Mouse (Mus musculus): ENCODE measurements around the gene Ncaph2. TPM values are rescaled to one million over a fixed set of nuclear protein-coding genes. Genes with fewer than 3 reads are reported as not detected.
A peak's percentile ranks its signal among the peaks of the same experiment; 100 is the strongest.

Ncaph2 gene
- polyA plus RNA-seq, 1 experiment from 2014 or later, result 113 TPM

DNA sequence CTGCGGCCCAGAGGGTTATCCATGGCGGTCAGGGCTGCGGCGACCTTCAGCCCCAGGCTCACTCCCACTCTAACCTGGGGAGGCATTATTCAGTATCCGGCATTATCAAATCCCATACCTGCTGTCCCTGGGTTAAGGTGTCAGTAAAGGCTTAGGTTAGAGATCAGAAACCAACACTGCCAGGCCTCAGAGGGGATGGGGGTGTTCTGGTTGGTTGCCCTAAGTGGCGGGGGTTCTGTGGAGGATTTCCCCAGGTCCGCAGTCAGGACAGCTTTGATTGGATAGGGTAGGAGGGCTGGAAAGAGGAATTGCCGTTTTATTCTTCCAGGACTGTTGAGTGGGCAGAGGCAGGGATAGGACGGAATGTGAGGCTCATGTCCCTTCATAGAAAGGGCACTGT, 18.8 kb downstream of the Ncaph2 start:
- Histone ChIP-seq H3K4me1 (replicated peaks) (peaks cover 33% of the 10 kb centered on the region), H3K27me3 (peaks cover 35% of the 10 kb centered on the region), H3K36me3 (peaks cover 29% of the 10 kb centered on the region), H3K4me3 (peak overlapping the region; percentile 92), H3K9me3 (no peaks in the 10 kb centered on the region), H3K27ac (replicated peaks) (peak overlapping the region; percentile 97), H3K9ac (peak overlapping the region; percentile 89), H3K4me2 (peak overlapping the region; percentile 91)
- ATAC-seq (ENCODE audit: low FRiP score, low read depth), result 0 out of 2 replicates have a peak, but pooled peaks have one; percentile 6
- 52% methylated on average over 9 of the region's 9 CpGs for WGBS

DNA sequence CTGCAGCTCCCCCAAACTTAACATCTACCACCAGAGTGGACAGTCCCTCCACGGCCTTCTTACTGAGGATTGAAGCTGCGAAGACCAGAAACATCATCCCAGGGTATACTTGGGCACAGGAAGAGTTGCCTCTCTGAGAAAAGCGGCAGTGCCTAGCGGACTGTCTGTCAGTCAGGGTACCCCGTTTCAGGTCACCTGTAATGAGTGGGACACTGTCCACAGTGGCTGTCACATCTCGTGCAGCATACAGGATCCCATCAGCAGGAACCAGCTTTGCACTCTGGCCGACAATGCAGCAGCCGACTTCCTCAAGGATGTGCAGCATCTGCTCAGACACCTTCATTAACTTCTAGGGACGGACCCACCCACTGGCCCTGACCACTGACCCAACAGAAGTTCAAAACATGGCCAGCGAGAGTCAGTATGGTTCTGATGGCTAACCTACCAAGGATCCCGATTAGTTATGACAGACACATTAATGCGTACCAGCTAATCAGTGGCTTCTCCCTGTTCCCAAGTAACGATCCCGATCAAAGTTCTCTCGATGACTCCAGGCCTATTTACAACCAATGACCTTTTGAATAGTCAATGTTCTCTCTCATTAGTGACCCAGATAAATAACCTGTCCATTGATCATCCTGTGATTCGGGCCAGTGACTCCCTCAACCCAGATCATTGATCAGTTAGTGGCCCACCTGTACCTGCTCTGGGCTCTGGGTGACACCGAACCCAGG, 19.4 kb downstream of the Ncaph2 start:
- peaks cover 39% of the 10 kb centered on the region for H3K27me3 ChIP-seq
- H3K4me2 ChIP-seq, result peak overlapping the region; percentile 91; the same call in 1 of the 2 replicates
- H3K4me3 ChIP-seq, result peak overlapping the region; percentile 92; the same call in 1 of the 2 replicates
- no peak for ATAC-seq (ENCODE audit: low FRiP score, low read depth)
- H3K9me3 ChIP-seq, result no peaks in the 10 kb centered on the region
- no peak overlapping the region for H3K9ac ChIP-seq
- WGBS, result 93% methylated on average over 17 of the region's 17 CpGs
- H3K4me1 ChIP-seq (replicated peaks), result peaks cover 36% of the 10 kb centered on the region
- H3K36me3 ChIP-seq, result peaks cover 23% of the 10 kb centered on the region
- H3K27ac ChIP-seq (replicated peaks), result no peak overlapping the region

DNA sequence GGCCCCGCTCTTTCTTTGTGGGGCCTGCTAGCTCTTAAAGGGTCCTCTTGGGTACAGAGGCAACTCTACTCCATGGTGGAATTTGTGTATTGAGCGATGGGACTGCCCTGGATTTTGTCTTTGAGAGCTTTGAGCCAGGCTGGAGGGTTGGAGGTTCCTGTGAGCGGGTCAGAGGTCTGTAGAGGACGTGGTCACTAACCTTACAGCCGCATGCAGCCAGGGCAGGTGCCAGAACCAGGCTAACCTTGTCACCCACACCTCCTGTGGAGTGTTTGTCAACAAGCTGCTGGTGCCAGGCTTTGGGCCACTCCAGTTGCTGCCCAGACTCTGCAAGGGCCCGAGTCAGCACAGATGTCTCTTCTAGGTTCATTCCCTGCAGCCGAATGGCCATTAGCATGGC, 20.5 kb downstream of the Ncaph2 start:
- H3K4me2 ChIP-seq, result no peak overlapping the region
- H3K27me3 ChIP-seq, result peaks cover 49% of the 10 kb centered on the region
- H3K4me1 ChIP-seq (replicated peaks), result peaks cover 36% of the 10 kb centered on the region
- 82% methylated on average over 7 of the region's 7 CpGs for WGBS
- no peak overlapping the region for H3K27ac ChIP-seq (replicated peaks)
- ATAC-seq (ENCODE audit: low FRiP score, low read depth), result no peak
- H3K36me3 ChIP-seq, result peaks cover 12% of the 10 kb centered on the region
- H3K9ac ChIP-seq, result no peak overlapping the region
- H3K4me3 ChIP-seq, result no peak overlapping the region
- H3K9me3 ChIP-seq, result no peaks in the 10 kb centered on the region

DNA sequence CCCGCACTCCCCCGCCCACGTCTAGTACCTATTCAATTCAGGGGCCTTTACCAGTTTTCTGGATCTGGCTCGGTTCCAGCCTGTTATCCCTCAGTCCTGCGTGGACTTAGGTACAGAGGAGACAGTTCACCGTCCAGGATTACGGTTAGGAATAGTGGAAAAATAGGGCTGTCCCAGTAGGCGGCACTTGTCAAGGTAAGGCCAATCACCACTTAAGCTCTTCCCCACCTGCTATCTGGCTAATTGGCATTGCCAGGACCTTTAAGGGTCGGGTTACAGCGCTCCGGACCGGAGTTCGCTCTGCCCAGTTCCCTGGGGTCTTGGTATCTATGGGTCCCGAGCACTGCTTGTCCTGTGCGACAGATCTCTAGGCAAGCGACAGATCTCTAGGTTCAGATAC, 21.4 kb downstream of the Ncaph2 start, which contains the start of gene Tymp:
TSS of gene Tymp (minus strand) at position 83 of the 400 bp plus-strand sequence.
- Histone ChIP-seq H3K27ac (replicated peaks) (no peak within 1 kb of the TSS), H3K36me3 (peaks cover 3% of the 10 kb centered on the region), H3K4me3 (0 out of 2 replicates have a peak within 1 kb of the TSS, but pooled peaks have one; percentile 6), H3K4me2 (peak within 1 kb of the TSS; percentile 17; the same call in 1 of the 2 replicates), H3K9me3 (no peaks in the 10 kb centered on the region), H3K27me3 (peaks cover 52% of the 10 kb centered on the region), H3K4me1 (replicated peaks) (peaks cover 36% of the 10 kb centered on the region), H3K9ac (no peak within 1 kb of the TSS)
- ATAC-seq (ENCODE audit: low FRiP score, low read depth), result no peak
- WGBS, result 23% methylated on average over 16 of the region's 16 CpGs

DNA sequence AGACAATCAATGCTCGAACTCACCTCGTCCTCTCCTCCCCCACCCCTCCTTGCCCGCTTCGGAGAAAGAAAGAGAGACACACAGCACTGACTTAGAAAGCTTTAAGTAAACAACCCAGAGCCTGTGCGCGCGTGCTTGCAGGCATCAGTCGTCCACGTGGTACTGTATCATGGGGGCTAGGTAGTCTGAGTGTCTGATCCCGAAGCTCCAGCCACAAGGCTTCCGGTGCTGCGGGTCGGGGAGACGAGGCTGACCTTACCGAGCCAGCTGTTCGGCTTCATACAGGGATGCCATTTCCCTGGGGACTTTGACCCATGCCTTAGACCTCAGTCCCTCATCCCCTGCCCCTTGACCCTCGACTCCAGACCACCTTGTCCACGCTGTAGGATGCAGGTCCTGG, 21.8 kb downstream of the Ncaph2 start:
- 13% methylated on average over 18 of the region's 18 CpGs for WGBS
- Histone ChIP-seq H3K9me3 (no peaks in the 10 kb centered on the region), H3K27me3 (peaks cover 52% of the 10 kb centered on the region), H3K4me3 (0 out of 2 replicates have a peak overlapping the region, but pooled peaks have one; percentile 6), H3K4me1 (replicated peaks) (peaks cover 33% of the 10 kb centered on the region), H3K4me2 (peak overlapping the region; percentile 17; the same call in 1 of the 2 replicates), H3K36me3 (no peaks in the 10 kb centered on the region), H3K27ac (replicated peaks) (no peak overlapping the region), H3K9ac (no peak overlapping the region)
- ATAC-seq (ENCODE audit: low FRiP score, low read depth), result no peak

DNA sequence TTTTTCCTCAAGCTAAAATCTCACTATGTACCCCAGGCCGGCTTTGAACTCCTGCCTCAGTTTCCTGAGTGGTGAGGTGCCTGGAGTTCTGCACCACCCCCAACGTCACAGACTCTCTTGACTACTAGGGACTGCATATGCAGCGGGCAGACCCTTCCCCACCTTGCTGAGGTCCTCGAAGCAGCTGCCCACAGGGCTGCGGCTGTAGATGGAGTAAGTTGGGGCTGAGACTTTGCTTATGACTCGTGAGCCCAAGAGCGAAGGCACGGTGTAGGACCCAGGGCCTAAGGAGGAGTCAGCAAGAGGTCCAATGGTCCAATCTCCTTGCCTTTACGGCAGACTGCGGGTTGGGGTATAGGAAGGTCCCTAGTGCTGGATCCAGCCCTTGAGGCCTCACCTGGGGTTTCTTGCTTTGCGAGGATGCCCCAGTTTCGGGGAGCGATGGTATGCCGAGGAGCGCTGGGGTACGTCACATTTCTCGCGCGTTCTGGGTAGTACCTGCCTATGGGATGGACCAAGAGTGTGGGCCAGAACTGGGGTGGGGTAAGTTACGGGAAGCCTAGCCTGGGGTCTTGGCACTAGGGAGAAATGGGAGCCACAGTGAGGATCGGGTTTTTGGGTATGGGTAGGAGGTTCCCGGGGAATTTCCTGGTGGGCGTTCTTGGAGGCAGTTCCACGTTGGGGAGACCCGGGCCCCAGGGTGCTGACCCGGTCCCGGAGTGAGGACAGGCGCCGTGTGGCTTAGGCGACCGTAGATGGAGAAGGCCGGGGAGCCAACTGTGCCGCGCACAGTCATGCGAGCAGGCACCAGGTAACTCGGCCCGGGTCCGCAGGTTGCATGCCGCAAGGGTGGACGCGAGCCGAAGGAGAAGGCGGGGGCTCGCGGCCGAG, 22.7 kb downstream of the Ncaph2 start:
- no peak for ATAC-seq (ENCODE audit: low FRiP score, low read depth)
- WGBS, result 11% methylated on average over 46 of the region's 46 CpGs
- no peaks in the 10 kb centered on the region for H3K36me3 ChIP-seq
- H3K27me3 ChIP-seq, result peaks cover 52% of the 10 kb centered on the region
- H3K27ac ChIP-seq (replicated peaks), result no peak overlapping the region
- H3K9ac ChIP-seq, result peak overlapping the region; percentile 32
- peak overlapping the region; percentile 39 for H3K4me3 ChIP-seq
- H3K4me1 ChIP-seq (replicated peaks), result peaks cover 25% of the 10 kb centered on the region
- no peaks in the 10 kb centered on the region for H3K9me3 ChIP-seq
- peak overlapping the region; percentile 60 for H3K4me2 ChIP-seq

DNA sequence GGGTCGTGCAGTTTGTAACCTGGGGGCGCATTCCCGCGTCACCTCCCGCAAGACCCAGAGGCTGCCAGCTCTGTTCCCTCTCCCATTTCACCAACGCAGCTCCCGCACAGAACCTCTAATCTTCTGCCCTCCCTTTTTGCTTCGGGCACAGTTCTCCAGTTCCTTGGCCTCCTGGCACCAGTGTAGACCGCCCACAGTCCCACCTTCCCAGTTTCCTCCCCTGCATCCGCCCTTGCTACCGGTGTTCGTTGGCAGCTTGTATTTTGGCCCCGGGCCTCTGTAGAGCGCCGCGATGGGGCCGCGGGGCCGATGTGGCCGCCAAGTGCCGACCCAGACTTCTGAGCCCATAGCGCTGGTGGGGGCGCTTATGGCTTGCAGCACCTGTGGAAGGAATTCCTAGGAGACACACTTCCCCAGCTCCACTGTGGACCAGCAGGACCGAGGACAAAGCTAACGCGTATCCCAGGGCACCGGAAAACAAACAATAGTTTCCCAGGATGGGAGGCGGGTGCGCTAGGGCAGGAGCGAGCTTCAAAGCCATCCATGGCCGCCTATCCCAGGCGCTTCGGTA, 23.4 kb downstream of the Ncaph2 start, which contains the start of gene Odf3b:
TSS of gene Odf3b (minus strand) at position 452 of the 571 bp plus-strand sequence.
- WGBS, result under 1% methylated on average over 33 of the region's 33 CpGs
- no peak within 1 kb of the TSS for H3K27ac ChIP-seq (replicated peaks)
- no peak for ATAC-seq (ENCODE audit: low FRiP score, low read depth)
- H3K36me3 ChIP-seq, result no peaks in the 10 kb centered on the region
- H3K4me2 ChIP-seq, result peak within 1 kb of the TSS; percentile 60
- H3K4me3 ChIP-seq, result peak within 1 kb of the TSS; percentile 39
- peaks cover 52% of the 10 kb centered on the region for H3K27me3 ChIP-seq
- no peaks in the 10 kb centered on the region for H3K9me3 ChIP-seq
- peak within 1 kb of the TSS; percentile 32 for H3K9ac ChIP-seq
- peaks cover 23% of the 10 kb centered on the region for H3K4me1 ChIP-seq (replicated peaks)

DNA sequence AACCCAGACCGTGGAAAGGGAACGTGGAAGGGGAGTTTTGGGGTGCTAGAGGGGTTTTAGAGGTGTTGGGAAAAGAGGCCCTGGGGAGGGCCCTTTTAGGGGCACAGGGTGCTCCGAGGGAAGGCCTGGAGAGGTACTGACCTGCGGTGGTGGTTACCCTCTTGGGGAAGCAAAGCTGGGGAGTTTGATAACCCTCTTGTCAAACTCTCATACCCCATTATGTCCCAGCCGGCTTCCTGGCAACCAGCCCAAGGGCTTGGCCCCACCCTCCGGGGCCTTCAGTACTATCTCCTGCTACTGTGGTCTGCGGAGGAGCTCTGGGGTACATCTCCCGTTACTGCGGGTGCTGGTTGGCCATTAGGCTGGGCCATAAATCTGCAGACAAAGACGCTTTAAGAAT, 23.9 kb downstream of the Ncaph2 start:
- no peaks in the 10 kb centered on the region for H3K36me3 ChIP-seq
- no peak overlapping the region for H3K27ac ChIP-seq (replicated peaks)
- no peak overlapping the region for H3K9ac ChIP-seq
- no peaks in the 10 kb centered on the region for H3K9me3 ChIP-seq
- peaks cover 19% of the 10 kb centered on the region for H3K4me1 ChIP-seq (replicated peaks)
- peak overlapping the region; percentile 39 for H3K4me3 ChIP-seq
- ATAC-seq (ENCODE audit: low FRiP score, low read depth), result no peak
- peaks cover 52% of the 10 kb centered on the region for H3K27me3 ChIP-seq
- peak overlapping the region; percentile 60 for H3K4me2 ChIP-seq
- WGBS, result 9% methylated on average over 10 of the region's 10 CpGs

DNA sequence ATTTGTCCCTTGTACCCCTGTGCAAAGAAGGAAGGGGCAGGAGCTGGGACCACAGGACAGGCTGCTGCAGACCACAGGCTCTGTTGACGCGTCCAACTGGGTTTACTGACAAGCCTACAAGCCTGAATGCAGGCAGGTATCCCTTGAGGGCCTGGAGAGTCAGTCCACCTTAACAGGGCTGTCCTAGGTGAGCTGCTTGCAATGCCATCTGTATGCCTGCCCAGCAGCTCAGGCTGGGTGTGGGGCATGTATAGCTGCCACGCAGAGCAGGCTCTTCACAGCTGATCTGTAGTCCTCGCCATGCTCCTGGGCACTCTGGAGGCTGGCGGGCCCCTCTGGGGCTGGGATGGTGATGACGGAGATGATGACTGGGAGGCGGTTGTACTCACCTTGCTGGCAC, 29.1 kb downstream of the Ncaph2 start, which contains the start of gene Klhdc7b:
TSS of gene Klhdc7b (plus strand) at position 301 of the 400 bp plus-strand sequence.
- H3K36me3 ChIP-seq, result no peaks in the 10 kb centered on the region
- WGBS, result 93% methylated on average over 7 of the region's 7 CpGs
- no peak within 1 kb of the TSS for H3K4me3 ChIP-seq
- ATAC-seq (ENCODE audit: low FRiP score, low read depth), result no peak
- no peaks in the 10 kb centered on the region for H3K9me3 ChIP-seq
- 0 out of 2 replicates have a peak, but pooled peaks cover under 1% of the 10 kb centered on the region for H3K4me1 ChIP-seq (replicated peaks)
- no peak within 1 kb of the TSS for H3K27ac ChIP-seq (replicated peaks)
- peaks cover 15% of the 10 kb centered on the region for H3K27me3 ChIP-seq
- no peak within 1 kb of the TSS for H3K4me2 ChIP-seq
- no peak within 1 kb of the TSS for H3K9ac ChIP-seq

DNA sequence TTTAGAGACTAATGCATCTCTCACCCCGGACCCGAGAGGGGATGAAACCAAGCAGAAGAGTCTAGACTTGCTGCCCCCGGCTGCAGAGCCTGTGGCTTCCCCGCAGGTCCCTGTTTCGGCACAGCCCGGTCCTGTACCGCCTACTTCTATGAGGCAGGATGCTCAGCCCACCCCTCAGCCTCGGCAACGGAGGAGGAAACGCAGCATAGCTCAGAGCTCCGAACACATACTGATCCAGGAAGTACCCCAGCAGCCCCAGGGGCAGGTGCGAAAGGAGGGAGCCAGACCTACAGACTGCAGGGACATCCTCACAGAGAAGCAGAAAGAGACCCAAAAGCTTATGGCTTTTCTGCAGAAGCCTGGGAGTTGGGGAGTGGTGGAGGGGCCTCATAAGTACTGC, 31.6 kb downstream of the Ncaph2 start:
- no peak overlapping the region for H3K27ac ChIP-seq (replicated peaks)
- no peaks in the 10 kb centered on the region for H3K36me3 ChIP-seq
- ATAC-seq (ENCODE audit: low FRiP score, low read depth), result no peak
- H3K4me2 ChIP-seq, result no peak overlapping the region
- H3K9me3 ChIP-seq, result no peaks in the 10 kb centered on the region
- WGBS, result 48% methylated on average over 12 of the region's 12 CpGs
- no peak overlapping the region for H3K4me3 ChIP-seq
- H3K27me3 ChIP-seq, result no peaks in the 10 kb centered on the region
- no peak overlapping the region for H3K9ac ChIP-seq
- no peaks in the 10 kb centered on the region for H3K4me1 ChIP-seq (replicated peaks)

DNA sequence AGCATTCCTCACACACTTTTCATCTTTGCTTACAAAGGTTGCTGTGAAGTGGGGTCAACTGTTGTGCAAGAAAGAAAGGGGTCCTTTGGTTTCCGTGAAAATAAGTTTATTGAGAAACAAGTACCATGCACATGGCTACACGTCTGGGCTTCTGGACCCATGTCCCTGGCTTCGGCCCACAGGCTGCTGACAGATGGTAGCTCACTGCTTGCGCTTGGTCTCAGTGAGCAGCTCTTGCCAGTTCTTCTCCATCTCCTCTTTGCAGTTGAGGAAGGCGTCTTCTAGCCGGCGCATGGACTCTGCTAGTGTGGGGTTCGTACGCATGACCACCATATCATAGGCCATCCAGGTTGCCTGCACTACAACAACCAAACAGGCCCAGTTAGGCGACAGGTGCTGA, 34.6 kb downstream of the Ncaph2 start:
- Histone ChIP-seq H3K4me1 (replicated peaks) (no peaks in the 10 kb centered on the region), H3K27ac (replicated peaks) (no peak overlapping the region), H3K9ac (no peak overlapping the region), H3K9me3 (no peaks in the 10 kb centered on the region), H3K4me2 (no peak overlapping the region), H3K27me3 (no peaks in the 10 kb centered on the region), H3K4me3 (no peak overlapping the region), H3K36me3 (no peaks in the 10 kb centered on the region)
- 90% methylated on average over 10 of the region's 10 CpGs for WGBS
- ATAC-seq (ENCODE audit: low FRiP score, low read depth), result no peak
